Mouse (Mus musculus) frontal cortex, adult 2 months (tissue): ENCODE data around the gene Gja4. TPM values are rescaled to one million over a fixed set of nuclear protein-coding genes. Genes with fewer than 3 reads are reported as not detected.

Experiments
- polyA plus RNA-seq: library from polyadenylated mRNA; depleted of rRNA; stranded (reverse); fragments of >200 nt; gene quantifications from 2 replicates; pipeline ENCODE4 v1.2.3, GENCODE M21; 2012; rRNA removed

Gja4 gene
- polyA plus RNA-seq, 1 experiment: 7.5 TPM

Other genes with a start within 250 kb of the Gja4 start
- 42.2 and 44.6 TPM in 2 replicates for gene Zmym6, start 236.7 kb downstream of the Gja4 start, polyA plus RNA-seq
- gene Tmem35b, start 190.3 kb downstream of the Gja4 start, polyA plus RNA-seq: 10.6 and 11.3 TPM in 2 replicates
- gene Dlgap3, start 144.8 kb downstream of the Gja4 start, polyA plus RNA-seq: 163 and 186 TPM in 2 replicates
- gene Smim12, start 70.3 kb downstream of the Gja4 start, polyA plus RNA-seq: 75.6 and 76.0 TPM in 2 replicates
- 0.26 and 0.50 TPM in 2 replicates for gene Gjb3, start 16.8 kb upstream of the Gja4 start, polyA plus RNA-seq
- gene Gjb4, start 40.0 kb upstream of the Gja4 start, polyA plus RNA-seq: not detected in 2 replicates
- 0.04 and 0.19 TPM in 2 replicates for gene Gjb5, start 44.1 kb upstream of the Gja4 start, polyA plus RNA-seq